Mouse (Mus musculus) intestine, embryonic 15.5 days (tissue): ENCODE data around the gene Creb3l4. TPM values are rescaled to one million over a fixed set of nuclear protein-coding genes. Genes with fewer than 3 reads are reported as not detected.
"Not testable (repeated sequence)": the region's sequence is repeated elsewhere in the genome, so short reads cannot be mapped to it uniquely, and the experiment has no call there.

Source experiments
- ATAC-seq: fragments of 200-750 bp; cut with Nextera tagmentation; 2 replicates; pipeline ENCODE4 v1.8.0; 2017; ENCODE audit warnings: moderate TSS enrichment, moderate library complexity
- H3K27ac ChIP-seq: fragments of 300-500 bp; sonication (generic); 2 replicates; pipeline ENCODE4 v1.5.1; 2015; ENCODE audit warnings: mild to moderate bottlenecking, inconsistent platforms
- H3K27me3 ChIP-seq: fragments of 300-500 bp; sonication (generic); replicated peaks from 2 replicates; pipeline ENCODE4 v1.6.1; 2015; ENCODE audit warnings: inconsistent platforms
- H3K36me3 ChIP-seq: fragments of 300-500 bp; sonication (generic); 2 replicates; pipeline ENCODE4 v1.6.1; 2015; ENCODE audit warnings: inconsistent platforms
- H3K4me1 ChIP-seq: fragments of 300-500 bp; sonication (generic); replicated peaks from 2 replicates; pipeline ENCODE4 v1.6.1; 2015; ENCODE audit warnings: inconsistent platforms
- H3K4me2 ChIP-seq: fragments of 300-500 bp; sonication (generic); replicated peaks from 2 replicates; pipeline ENCODE4 v1.6.1; 2015; ENCODE audit warnings: mild to moderate bottlenecking, inconsistent platforms
- H3K4me3 ChIP-seq: fragments of 300-500 bp; sonication (generic); replicated peaks from 2 replicates; pipeline ENCODE4 v1.5.1; 2015; ENCODE audit warnings: inconsistent platforms
- H3K9ac ChIP-seq: fragments of 300-500 bp; sonication (generic); 2 replicates; pipeline ENCODE4 v1.6.1; 2015; ENCODE audit warnings: inconsistent platforms
- H3K9me3 ChIP-seq: fragments of 300-500 bp; sonication (generic); 2 replicates; pipeline ENCODE4 v1.6.1; 2016; ENCODE audit warnings: inconsistent platforms
- WGBS: fragments of 180-500 bp; shearing (Covaris S2); methylation state at CpG from one replicate; pipeline ENCODE4 v1.1.7; 2015; 5-methylcytosine and 5-hydroxymethylcytosine counted together
- polyA plus RNA-seq: library from polyadenylated mRNA; unstranded; fragments of >200 nt; fragmentation: Nextera tagmentation; extraction: Ambion mirVana; gene quantifications from 2 replicates; pipeline ENCODE4 v1.2.1, GENCODE M21; 2015

The Creb3l4 gene
- polyA plus RNA-seq, 1 experiment from 2014 or later: 10.7 TPM

DNA sequence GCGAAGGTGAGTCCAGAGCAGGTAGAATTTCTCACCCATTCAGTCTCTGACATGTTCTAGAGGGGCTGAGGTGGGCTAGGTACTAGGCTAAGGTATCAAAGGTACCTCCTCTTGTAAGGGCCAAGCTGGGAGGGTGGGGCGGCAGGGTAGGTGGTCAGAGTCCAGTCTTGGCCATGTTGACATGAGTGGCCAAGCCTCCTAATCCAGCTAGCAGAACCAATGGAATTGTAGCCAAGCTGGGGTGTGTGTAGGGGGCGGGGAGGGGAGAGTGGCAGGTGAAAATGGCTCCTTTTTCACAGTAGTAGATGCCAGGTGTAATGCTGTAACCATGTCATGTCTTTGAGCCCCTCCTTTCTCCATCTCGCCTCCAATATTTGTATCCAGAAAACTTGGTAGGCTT lies 15.2 kb upstream of the Creb3l4 start:
- Histone ChIP-seq H3K4me3 (no peak overlapping the region), H3K9ac (no peak overlapping the region), H3K9me3 (no peaks in the 10 kb centered on the region), H3K27me3 (no peaks in the 10 kb centered on the region), H3K4me2 (no peak overlapping the region), H3K27ac (no peak overlapping the region), H3K4me1 (peaks cover 12% of the 10 kb centered on the region), H3K36me3 (peaks cover 42% of the 10 kb centered on the region)
- 86% methylated on average over 4 of the region's 4 CpGs for WGBS
- ATAC-seq: no peak

DNA sequence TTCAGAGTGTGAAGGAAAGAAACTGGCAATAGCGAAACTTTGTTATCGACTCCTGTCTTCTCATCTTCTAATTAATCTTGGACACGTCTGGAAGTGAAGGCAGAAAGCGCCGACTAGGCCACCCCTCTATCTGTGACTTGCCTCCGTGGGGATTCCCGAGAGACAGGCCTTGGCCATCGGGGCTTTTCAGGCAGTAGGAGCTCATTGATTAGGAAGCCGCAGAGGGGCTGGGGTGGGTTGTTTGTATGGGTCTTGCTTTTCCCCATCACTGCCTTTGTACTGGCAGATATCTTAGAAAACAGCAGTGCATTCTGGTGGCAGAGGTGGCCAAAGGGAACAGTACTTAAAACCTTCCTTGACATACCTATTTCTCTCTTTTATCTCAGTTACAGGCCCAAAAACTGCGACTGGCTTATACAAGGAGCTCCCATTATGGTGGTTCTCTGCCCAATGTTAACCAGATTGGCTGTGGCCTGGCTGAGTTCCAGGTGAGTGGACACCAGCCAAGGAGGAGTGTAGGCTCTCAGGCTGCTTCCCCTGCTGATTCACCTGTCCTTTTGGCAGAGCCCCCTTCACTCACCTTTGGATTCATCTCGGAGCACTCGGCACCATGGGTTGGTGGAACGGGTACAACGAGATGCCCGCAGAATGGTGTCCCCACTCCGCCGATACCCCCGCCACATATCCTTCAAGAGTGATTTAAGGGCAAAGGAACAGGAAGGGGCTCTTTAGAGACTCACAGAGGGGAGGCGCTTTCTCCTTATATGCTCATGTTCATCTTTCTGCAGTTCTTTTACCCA lies 13.6 kb upstream of the Creb3l4 start:
- no peak for ATAC-seq
- no peaks in the 10 kb centered on the region for H3K27me3 ChIP-seq
- WGBS: 89% methylated on average over 19 of the region's 19 CpGs
- H3K27ac ChIP-seq: no peak overlapping the region
- H3K4me2 ChIP-seq: no peak overlapping the region
- peaks cover 31% of the 10 kb centered on the region for H3K36me3 ChIP-seq
- no peaks in the 10 kb centered on the region for H3K9me3 ChIP-seq
- no peak overlapping the region for H3K4me3 ChIP-seq
- H3K9ac ChIP-seq: no peak overlapping the region
- peaks cover 12% of the 10 kb centered on the region for H3K4me1 ChIP-seq

DNA sequence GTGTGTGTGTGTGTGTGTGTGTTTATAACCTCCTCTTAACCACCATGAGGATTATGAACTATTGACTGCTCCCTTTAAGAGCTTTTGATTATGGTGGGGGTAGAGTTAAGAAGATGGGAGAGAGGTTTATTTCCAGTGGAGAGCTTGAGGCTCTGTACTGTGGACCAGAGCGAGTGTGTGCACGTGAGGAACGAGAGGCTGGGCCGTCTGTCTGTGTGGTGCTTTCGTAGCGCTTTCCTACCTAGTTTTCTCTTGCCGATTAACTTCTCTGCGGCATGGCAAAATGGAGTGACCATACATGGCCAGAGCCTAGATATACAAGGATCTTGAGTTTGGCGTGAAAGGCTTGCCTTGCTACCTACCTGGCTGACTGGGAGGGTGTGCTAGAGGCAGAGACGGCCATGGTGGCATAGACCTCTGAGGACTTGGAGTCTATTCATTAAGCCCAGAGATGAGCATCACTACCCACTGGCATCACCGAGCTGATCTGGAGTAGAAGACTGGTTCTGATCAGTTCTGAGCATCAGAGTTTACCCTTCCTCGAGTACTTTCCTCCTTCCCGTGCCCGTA lies 12.6 kb upstream of the Creb3l4 start:
- Histone ChIP-seq H3K36me3 (peaks cover 25% of the 10 kb centered on the region), H3K4me3 (no peak overlapping the region), H3K4me2 (0 out of 2 replicates have a peak overlapping the region, but pooled peaks have one; percentile 11), H3K9ac (no peak overlapping the region), H3K27me3 (no peaks in the 10 kb centered on the region), H3K27ac (no peak overlapping the region), H3K9me3 (no peaks in the 10 kb centered on the region), H3K4me1 (peaks cover 12% of the 10 kb centered on the region)
- WGBS: 89% methylated on average over 14 of the region's 14 CpGs
- no peak for ATAC-seq

DNA sequence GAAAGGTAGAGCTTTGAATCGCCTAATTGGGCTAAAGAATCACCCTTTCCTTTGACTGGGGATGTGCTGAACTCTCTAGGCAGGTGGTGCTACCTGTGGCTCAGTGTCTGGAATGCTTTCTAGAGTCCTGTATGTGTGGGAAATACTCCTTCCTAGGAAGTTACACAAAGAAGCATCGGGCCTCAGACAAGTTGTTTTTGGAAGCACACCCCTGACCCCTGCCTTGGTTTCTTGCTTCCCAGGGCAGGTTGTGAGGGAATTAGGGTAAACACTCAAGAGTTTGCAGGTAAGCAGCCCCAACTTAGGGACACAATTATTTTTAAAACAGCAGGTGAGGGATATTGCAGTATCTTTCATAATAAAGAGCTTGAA lies 11.9 kb upstream of the Creb3l4 start:
- ATAC-seq: no peak
- Histone ChIP-seq H3K9ac (peak overlapping the region; percentile 87), H3K27ac (no peak overlapping the region), H3K27me3 (no peaks in the 10 kb centered on the region), H3K4me3 (peak overlapping the region; percentile 87), H3K36me3 (peaks cover 21% of the 10 kb centered on the region), H3K4me2 (peak overlapping the region; percentile 78), H3K9me3 (no peaks in the 10 kb centered on the region), H3K4me1 (peaks cover 12% of the 10 kb centered on the region)
- WGBS: 11% methylated on average over 2 of the region's 2 CpGs

DNA sequence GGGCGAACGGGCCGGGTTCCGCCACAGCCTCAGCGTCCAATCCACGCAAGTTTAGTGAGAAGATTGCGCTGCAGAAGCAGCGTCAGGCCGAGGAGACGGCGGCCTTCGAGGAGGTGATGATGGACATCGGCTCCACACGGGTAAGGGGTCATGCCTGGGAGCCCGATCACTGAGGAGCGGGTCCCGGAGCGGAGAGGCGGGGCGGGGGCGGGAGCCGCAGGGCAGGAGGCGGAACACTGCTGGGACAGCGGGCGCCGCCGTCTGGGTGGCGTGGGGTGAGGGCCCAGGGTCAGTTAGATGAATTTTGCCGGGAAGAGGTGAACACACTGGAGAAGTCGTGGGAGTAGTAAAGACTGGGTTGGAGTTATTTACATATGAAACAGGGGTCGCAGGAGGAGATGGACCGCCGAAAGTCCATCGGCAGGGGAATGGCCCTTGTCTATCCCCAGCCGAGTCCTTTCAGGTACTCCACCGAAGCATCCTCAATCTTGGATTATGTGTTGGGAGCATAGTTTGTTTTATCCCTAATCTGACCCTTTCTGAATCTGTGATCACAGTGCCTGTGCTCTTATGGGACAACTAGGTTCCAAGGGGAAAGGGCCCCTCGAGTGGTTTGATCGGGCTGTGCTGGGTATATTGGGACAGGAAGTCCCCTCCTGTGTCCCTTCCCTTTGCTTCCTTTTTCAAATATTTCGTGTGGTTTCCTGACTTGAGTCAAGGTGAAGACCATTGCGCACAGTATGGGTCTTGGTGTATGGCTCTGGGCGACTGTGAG lies 11.3 kb upstream of the Creb3l4 start:
- under 1% methylated on average over 40 of the region's 41 CpGs for WGBS
- peak; percentile 79 for ATAC-seq
- H3K36me3 ChIP-seq: peaks cover 15% of the 10 kb centered on the region

DNA sequence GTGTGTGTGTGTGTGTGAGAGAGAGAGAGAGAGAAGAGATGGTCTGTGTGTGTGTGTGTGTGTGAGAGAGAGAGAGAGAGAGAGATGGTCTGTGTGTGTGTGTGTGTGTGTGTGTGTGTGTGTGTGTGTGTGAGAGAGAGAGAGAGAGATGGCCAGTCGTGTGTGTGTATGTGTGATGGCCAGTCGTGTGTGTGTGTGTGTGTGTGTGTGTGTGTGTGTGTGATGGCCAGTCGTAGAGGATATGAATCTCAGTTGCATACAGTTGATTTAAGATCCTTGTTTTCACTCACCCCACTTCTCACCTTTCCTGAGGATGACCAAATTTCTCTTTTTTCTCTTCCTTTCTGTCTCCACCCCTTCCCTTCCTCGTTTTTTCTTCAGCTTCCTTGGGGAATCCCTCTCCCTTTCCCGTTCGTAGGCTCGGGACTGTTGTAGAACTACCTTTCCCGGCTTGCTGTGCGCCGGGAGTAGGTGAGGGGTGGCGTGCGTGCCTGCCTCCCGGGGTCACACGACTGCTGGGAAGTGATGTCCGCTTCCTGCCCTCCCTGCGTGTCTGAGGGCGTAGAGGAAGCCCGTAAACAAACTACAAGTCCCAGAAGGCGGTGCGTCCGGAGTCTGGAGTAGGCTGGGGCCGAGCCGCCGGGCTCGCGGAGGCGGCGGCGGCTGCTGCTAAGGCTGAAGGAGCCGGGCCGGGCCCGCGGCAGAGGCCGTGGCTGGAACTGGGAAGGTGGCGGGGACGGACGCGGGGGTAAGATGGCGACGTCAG lies 10.5 kb upstream of the Creb3l4 start, which contains the start of gene Crtc2:
Gene Crtc2 (plus strand): TSS at position 511 of the 766 bp plus-strand sequence.
- peaks cover 16% of the 10 kb centered on the region for H3K4me1 ChIP-seq
- H3K27ac ChIP-seq: peak within 1 kb of the TSS; percentile 75
- under 1% methylated on average over 39 of the region's 40 CpGs for WGBS
- peak; percentile 98 for ATAC-seq
- H3K4me2 ChIP-seq: peak within 1 kb of the TSS; percentile 78
- peaks cover 11% of the 10 kb centered on the region for H3K36me3 ChIP-seq
- H3K9me3 ChIP-seq: no peaks in the 10 kb centered on the region
- H3K9ac ChIP-seq: peak within 1 kb of the TSS; percentile 87
- H3K4me3 ChIP-seq: peak within 1 kb of the TSS; percentile 87
- no peaks in the 10 kb centered on the region for H3K27me3 ChIP-seq

More for the DNA sequence above, 11.3 kb upstream of the Creb3l4 start:
- Histone ChIP-seq H3K4me2 (peak overlapping the region; percentile 78), H3K4me3 (peak overlapping the region; percentile 87), H3K9me3 (no peaks in the 10 kb centered on the region), H3K9ac (peak overlapping the region; percentile 87), H3K4me1 (peaks cover 12% of the 10 kb centered on the region), H3K27me3 (no peaks in the 10 kb centered on the region), H3K27ac (peak overlapping the region; percentile 75)

DNA sequence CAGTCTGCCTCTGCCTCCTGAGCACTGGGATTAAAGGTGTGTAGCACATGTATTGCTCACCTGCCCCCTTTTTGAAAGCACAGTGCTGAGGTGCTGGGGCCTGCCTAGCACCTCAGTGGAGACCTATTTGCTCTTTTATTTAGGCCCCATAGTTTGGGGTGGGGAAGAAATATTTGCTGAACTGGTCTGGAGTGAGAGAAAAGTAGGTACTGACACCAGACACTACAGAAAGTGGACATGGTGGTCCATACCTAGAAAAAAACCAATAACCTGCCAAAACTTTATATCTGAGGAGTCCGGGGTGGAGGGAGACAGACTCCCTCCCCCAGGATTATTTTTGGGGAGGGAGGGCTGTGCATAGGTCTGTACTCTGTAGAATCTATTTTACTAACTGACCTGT lies 9.9 kb upstream of the Creb3l4 start:
- H3K4me3 ChIP-seq, ATAC-seq, H3K9ac ChIP-seq, H3K27ac ChIP-seq, H3K4me2 ChIP-seq, H3K9me3 ChIP-seq, H3K27me3 ChIP-seq, H3K36me3 ChIP-seq: not testable (repeated sequence)
- H3K4me1 ChIP-seq: peaks cover 18% of the 10 kb centered on the region
- WGBS: 88% methylated on average over 1 of the region's 1 CpGs

DNA sequence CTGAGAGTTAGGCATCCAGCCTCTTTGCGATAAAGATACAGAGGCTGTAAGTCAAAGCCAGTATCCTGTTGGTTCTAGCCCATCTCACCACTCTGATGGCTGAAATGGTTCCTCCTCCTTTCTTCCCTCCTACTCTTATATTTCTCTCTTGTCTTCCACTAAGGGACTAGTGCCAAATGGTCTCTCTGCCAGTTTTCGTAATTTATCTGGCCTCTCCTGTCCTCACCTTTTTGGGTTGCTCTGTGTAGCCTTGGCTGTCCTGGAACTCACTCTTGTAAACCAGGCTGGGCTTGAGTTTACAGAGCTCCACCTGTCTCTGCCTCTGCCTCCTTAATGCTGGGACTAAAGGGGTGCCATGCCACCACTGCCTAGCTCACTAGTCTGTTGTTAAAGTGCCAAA lies 9.3 kb upstream of the Creb3l4 start:
- WGBS: 83% methylated on average over 2 of the region's 2 CpGs
- H3K4me2 ChIP-seq, H3K9me3 ChIP-seq, H3K27ac ChIP-seq, H3K9ac ChIP-seq, ATAC-seq, H3K27me3 ChIP-seq, H3K36me3 ChIP-seq, H3K4me3 ChIP-seq: not testable (repeated sequence)
- H3K4me1 ChIP-seq: peaks cover 19% of the 10 kb centered on the region

DNA sequence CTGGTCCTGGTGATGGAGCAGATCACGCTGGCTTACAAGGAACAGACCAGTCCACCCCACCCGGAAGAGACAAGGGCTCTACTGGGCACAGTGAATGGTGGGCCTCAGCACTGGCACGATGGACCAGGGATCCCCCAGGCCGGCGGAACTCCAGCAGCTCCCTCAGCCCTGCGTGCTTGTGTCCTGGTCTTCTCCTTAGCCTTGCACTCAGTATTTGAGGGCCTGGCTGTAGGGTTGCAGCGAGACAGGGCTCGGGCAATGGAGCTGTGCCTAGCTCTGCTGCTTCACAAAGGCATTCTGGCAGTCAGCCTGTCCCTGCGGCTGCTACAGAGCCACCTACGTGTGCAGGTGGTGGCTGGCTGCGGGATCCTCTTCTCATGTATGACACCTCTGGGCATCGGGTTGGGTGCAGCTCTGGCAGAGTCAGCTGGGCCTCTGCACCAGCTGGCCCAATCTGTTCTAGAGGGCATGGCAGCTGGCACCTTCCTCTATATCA lies 8.5 kb upstream of the Creb3l4 start:
- not testable (repeated sequence) for H3K27me3 ChIP-seq, H3K9ac ChIP-seq, H3K36me3 ChIP-seq, H3K27ac ChIP-seq, H3K4me3 ChIP-seq, H3K9me3 ChIP-seq, H3K4me2 ChIP-seq, ATAC-seq
- WGBS: 90% methylated on average over 10 of the region's 12 CpGs
- H3K4me1 ChIP-seq: peaks cover 21% of the 10 kb centered on the region

DNA sequence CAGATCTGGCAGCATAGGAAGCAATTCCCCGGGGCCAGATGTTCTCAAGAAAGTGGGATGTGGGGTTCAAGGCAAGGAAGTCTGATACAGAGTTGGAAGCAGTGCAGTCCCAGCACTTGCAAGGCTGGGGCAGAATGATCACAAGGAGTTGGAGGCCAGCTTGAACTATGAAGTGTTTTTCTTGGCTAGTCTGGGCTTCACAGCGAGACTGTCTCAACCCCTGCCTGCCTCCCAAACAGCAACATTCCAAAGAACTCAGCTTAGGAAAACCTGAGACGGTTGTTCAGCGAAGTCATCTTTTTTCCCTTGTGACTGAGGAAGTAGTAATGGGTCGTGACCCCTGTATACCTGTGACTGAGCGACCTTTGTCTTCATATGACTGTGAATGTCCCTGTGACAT lies 7.5 kb upstream of the Creb3l4 start:
- no peak overlapping the region for H3K4me3 ChIP-seq
- no peak overlapping the region for H3K27ac ChIP-seq
- no peak overlapping the region for H3K4me2 ChIP-seq
- no peak overlapping the region for H3K9ac ChIP-seq
- no peaks in the 10 kb centered on the region for H3K9me3 ChIP-seq
- 87% methylated on average over 6 of the region's 6 CpGs for WGBS
- H3K27me3 ChIP-seq: no peaks in the 10 kb centered on the region
- ATAC-seq: no peak
- H3K4me1 ChIP-seq: peaks cover 17% of the 10 kb centered on the region
- peaks cover 7% of the 10 kb centered on the region; the same call in 1 of the 2 replicates for H3K36me3 ChIP-seq

DNA sequence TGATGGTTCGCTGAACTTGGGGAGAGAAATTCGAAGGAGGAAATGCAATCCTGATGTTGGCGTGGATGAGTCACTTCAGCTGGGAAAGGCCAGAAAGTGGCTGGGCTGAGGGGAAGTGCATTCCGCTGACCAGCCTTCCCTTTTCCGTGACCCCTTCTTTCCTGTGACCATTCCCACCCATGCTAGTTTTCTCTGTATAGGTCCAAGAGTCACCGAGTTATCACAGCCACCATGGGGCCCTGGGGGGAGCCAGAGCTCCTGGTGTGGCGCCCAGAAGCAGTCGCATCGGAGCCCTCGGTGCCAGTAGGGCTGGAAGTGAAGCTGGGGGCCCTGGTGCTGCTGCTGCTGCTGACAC lies 5.4 kb upstream of the Creb3l4 start:
- H3K27ac ChIP-seq: peak overlapping the region; percentile 89
- peak; percentile 5; the same call in 1 of the 2 replicates for ATAC-seq
- H3K36me3 ChIP-seq: peaks cover 7% of the 10 kb centered on the region; the same call in 1 of the 2 replicates
- H3K4me2 ChIP-seq: peak overlapping the region; percentile 87
- 0% methylated on average over 10 of the region's 10 CpGs for WGBS
- H3K27me3 ChIP-seq: no peaks in the 10 kb centered on the region
- H3K9ac ChIP-seq: peak overlapping the region; percentile 78
- H3K4me3 ChIP-seq: peak overlapping the region; percentile 76
- H3K9me3 ChIP-seq: no peaks in the 10 kb centered on the region
- peaks cover 12% of the 10 kb centered on the region; the same call in 1 of the 2 replicates for H3K4me1 ChIP-seq
